Mouse (Mus musculus) erythroblast, embryonic 14.5 days (primary cell): ENCODE data around the gene Ifrd1.

ENCODE experiments used
- GATA1 ChIP-seq: IDR thresholded peaks from 2 replicates; pipeline ENCODE4 v1.6.1; 2012; ENCODE audit warnings: low read length, inconsistent platforms, mixed read lengths
- TAL1 ChIP-seq: IDR thresholded peaks from 3 replicates; pipeline ENCODE4 v1.6.1; 2012; ENCODE audit warnings: low read length, inconsistent platforms, mixed read lengths

DNA sequence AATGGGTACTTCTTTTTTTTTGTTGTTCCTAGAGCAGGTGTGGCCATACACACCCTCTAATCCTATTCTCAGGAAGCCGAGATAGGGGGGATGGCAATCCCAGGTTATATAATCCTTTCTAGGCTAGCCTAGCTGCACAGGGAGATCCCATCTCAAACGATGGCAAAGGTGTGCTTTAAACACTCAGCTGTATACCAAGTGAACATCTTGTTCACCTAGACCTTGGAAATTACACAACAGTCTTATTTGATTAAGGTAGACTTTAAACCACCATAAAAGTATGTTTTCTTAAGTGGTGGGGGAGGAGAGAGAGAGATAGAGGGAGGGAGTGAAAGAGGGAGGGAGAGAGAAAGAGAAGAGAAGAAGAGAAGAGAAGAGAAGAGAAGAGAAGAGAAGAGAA, 87.5 kb downstream of the Ifrd1 start:
- TF ChIP-seq GATA1: no peak
- TF ChIP-seq TAL1: no peak
